Mouse (Mus musculus) CD4-positive, CD25-positive, alpha-beta regulatory T cell, adult 4 months (primary cell): Measurements from ENCODE around the gene Bcl2l1. TPM values are rescaled to one million over a fixed set of nuclear protein-coding genes. Genes with fewer than 3 reads are reported as not detected.

Experiments used
- ATAC-seq: one replicate; pipeline ENCODE4 v1.8.0; 2017
- polyA plus RNA-seq, 2 experiments: library from polyadenylated mRNA; unstranded; fragments of 100-300 nt; shearing (Covaris generic); gene quantifications; one replicate each; pipeline ENCODE4 v1.2.1; 2017

Bcl2l1 gene
- polyA plus RNA-seq, result 10 to 100 TPM; 55.5 to 75.0 TPM

DNA sequence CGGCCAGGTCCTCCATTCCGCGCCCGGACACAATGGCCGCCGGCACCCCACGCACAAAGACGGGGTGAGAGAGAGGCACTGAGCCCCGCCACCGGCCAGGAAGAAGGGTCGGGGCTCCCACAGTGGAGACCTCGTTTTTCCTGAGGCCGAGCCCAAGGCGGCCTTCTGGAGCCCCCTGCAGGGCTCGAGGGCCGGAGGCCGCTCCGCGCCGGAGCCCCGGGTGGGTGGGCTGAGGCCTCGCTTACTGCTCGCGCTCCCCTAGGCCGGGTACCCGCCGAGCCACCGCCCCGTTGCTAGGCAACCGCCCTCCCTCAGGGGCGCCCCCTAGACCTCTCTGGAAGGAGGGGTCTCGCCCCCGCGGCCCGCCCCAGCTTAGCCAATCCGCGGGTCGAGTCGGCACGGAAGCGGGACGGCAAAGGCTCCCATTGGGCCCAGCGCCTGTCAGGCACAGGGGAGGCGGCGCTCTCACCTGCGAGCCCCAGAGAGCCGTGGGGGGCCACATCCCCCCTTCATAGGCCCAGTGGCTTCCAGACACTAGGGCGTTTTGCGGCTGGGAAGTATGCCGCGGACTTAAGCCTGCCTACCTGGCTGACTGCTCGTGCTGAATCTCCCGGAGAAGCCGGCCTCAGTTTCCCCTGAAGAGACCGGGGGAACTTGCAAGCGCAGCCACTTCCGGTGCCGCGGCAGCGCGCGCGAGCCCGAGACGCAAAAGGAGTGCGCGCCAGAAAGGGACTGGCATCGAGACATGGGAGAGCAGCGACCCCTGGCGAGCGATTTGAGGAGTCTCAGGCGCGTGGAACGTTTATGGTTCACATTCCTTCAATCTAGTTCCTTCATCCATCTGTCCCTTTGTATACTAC, at the start of gene Bcl2l1:
TSS of gene Bcl2l1 (minus strand) at position 710 of the 860 bp plus-strand sequence.
- peak; percentile 86 for ATAC-seq

DNA sequence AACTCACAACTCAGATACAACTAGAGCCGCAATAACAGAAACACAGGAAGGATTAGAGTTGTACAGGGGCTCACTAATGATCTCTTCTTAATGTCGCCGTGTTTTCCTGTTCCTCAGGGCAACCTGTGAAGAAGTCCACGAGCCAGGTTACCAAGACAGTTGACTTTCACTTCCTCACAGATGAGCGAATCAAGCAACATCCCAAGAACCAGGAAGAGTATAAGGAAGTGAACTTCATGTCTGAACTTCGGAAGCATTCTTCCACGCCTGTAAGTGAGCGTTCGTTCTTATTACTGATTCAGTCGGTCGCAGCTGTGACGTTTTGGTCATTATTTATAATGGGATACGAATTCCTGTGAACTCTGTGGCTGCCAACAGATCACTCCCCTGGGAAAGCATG, 49.4 kb upstream of the Bcl2l1 start:
- no peak for ATAC-seq

DNA sequence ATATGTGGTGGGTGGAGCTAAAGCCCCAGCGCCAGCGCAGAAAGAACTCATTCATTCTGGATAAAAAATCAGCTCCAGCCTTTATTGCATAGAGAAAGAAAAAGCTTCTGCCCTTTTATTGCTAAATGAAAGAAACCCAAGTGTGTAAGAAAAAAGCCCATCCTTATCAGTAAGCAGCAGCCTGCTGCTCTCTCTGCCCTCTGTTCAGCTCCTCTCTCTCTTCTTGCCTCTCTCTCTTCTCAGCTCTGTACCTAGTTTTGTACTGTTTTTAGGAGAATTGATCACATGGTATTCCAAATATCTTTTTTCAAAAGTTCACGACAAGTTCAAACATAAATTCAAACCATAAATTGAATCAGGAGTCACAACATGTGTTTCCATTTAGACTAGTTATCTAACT, 46.7 kb upstream of the Bcl2l1 start:
- no peak for ATAC-seq

DNA sequence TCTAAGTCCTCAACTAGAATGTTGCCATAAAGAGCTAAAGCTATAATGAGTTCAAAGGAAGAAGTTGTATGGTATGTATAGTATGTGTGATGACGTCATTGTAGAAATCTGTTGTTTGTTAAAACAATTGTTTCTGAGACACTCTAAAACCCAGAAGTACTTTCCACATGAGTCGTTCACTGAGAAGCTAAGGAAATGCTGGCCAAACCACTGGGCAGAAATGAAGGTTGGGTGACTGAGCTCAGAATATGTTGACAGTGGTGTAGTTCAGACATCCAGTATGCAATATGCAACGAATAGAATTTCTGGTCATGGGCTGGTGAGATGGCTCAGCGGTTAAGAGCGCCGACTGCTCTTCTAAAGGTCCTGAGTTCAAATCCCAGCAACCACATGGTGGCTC, 31.8 kb upstream of the Bcl2l1 start:
- ATAC-seq, result no peak

DNA sequence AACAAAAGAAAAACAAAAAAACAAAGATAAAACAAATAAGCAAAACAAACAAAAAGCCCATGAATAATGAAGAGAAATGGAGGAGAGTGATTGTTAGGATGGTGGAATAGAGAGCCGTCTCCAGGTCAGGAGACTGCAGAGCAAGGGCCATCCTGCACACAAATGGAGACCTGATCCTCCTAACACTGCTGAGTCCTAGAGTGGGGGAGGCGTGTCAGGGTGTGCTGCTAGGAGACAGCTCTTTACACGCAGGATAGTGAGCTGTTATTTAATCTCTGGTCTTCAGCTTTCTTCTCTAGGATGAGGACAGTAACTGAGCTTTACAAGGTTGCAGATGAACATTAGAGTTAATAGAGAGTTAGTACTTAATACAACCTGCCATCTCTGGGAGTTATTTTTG, 31.1 kb upstream of the Bcl2l1 start:
- no peak for ATAC-seq

DNA sequence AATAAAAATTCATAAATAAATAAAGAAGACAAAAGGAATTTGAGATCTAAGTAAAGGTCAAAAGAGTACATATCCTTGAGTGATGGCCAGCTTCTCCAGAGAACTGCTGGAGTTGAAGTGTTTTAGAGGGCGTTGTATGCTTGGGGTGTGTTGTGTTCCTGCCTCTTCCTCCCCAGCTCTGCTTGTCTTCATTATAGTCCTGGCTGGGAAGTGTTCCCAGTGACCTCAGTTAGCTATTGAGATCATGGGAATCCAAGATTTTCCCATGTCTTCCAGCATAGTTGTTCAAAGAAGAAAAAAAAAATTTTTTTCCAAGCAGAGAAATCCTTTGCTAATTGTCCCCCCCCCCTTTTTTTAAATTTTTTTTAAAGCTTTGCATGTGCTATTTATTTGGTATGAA, 30.4 kb upstream of the Bcl2l1 start:
- ATAC-seq, result no peak

DNA sequence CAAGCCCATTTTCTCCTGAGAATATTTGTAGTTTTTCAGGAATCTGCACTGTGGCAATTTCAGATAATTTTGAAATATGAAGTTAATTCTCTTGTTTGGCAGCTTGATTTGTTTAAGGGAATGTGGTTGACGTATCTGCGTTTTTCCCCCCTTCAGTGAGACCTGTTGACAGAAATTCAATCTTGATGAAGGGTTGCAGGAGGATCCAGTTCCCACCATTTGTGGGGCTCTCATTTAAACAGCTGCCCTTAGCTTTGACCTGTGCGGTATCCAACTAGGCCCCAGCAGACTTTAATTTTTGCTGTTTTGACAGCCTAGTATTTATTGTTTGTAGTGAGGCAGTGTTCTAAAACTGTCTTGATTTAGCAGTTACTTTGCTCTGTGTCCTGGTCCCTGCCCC, 28.0 kb upstream of the Bcl2l1 start:
- ATAC-seq, result no peak

DNA sequence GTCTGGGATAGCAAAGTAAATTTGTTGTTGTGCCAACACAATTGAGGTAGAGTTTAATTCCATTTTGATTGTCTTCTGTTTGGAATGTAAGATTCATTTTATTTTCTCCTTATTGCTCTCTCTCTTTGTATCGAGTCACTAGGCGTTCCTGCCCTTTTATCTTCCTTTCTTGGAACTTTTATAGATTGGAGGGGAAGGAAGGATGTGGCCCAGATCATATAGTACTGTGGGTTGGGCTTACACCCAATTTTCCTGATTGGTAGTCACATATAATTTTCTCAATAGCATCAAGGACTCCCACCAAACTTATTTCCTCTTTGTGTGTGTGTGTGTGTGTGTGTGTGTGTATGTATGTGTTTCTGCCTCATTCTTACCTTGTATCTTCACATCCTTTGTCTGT, 16.9 kb upstream of the Bcl2l1 start:
- ATAC-seq, result no peak

DNA sequence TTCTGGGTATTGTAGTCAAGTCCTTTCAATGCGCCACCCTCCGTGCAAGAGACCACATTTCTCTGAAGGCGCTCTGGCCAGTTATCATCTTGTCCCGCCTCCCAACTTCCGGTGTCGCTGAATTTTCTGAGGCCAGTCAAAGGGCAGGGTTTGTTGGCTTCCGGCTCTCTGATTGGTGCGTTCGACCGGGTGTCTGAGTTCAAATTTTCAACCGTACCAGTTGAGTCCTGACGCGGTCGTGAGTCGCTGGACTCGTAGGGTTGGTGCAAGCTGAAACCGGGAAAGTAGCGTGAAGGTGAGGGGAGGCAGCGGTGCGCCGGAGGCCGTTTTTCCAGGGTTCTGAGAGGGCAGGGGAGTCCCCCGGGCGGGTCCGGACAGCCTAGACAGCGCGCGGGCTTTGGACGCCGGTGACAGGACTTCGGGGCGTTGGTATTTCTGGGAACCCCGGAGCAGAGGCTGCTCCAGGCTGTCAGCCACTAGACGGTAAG, 16.3 kb upstream of the Bcl2l1 start, which contains the start of gene Tpx2:
TSS of gene Tpx2 (plus strand) at position 150 of the 488 bp plus-strand sequence.
- peak; percentile 100 for ATAC-seq

DNA sequence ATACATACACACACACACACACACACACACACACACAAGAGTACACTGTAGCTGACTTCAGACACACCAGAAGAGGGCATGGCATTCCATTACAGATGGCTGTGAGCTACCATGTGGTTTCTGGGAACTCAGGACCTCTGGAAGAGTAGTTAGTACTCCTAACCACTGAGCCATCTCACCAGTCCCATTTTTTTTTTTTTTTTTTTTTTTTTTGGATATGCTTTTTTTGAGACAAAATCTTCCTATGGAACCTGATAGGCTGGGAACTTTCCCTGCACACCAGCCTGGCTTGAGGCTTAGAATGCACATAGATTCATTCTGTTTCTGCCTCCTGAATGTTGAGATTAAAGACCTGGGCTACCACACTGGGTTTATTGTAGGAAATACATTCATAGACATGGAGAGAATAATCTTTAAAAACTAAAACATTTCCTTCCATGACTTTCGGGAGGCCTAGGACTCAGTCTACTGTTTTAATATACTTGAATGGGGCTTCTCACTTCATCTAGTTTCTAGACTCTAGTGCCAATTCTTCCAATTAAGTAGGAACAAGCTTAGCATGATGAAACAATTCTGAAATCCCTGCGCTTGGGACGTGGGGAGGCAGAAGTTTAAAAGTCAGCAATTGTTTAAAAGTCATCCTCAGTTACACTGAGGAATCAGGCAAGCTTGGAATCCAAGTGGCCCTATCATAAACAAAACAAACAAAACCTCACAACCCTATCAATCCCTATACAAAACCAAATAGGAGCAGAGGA, 15.7 kb upstream of the Bcl2l1 start:
- ATAC-seq, result no peak

DNA sequence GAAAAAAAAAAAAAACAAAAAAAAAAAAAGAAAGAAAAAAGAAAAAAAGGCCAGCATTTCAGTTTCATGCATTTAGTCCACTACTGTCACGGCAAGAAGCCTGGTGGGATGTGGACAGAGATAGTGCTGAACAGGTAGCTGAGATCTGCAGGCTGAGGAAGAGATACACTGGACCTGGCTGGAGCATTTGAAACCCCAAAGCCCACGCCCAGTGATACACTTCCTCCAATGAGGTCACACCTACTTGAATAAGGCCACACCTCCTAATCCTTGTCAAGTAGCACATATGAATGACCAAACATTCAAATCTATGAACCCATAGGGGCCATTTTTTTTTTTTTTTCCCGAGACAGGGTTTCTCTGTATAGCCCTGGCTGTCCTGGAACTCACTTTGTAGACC, 11.2 kb upstream of the Bcl2l1 start:
- no peak for ATAC-seq

DNA sequence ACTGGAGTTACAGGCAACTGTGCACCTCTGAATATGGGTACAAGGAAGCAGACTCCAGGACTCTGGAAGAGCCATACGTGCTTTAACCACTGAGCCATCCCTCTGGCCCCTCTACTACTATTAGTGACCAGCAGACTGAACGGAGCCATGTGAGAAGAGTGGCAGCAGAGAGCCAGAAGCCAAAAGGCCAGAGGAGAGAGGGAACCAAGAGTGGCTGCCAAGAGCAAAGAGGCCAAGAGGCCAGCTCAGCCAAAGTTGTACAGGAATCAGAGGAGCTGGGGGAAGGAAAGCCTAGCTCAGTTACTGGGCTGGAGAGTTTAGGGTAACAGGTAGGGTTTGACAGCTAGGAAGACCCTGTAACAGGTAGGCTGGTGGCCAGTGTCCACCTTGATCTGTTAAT, 7.7 kb upstream of the Bcl2l1 start:
- ATAC-seq, result no peak

DNA sequence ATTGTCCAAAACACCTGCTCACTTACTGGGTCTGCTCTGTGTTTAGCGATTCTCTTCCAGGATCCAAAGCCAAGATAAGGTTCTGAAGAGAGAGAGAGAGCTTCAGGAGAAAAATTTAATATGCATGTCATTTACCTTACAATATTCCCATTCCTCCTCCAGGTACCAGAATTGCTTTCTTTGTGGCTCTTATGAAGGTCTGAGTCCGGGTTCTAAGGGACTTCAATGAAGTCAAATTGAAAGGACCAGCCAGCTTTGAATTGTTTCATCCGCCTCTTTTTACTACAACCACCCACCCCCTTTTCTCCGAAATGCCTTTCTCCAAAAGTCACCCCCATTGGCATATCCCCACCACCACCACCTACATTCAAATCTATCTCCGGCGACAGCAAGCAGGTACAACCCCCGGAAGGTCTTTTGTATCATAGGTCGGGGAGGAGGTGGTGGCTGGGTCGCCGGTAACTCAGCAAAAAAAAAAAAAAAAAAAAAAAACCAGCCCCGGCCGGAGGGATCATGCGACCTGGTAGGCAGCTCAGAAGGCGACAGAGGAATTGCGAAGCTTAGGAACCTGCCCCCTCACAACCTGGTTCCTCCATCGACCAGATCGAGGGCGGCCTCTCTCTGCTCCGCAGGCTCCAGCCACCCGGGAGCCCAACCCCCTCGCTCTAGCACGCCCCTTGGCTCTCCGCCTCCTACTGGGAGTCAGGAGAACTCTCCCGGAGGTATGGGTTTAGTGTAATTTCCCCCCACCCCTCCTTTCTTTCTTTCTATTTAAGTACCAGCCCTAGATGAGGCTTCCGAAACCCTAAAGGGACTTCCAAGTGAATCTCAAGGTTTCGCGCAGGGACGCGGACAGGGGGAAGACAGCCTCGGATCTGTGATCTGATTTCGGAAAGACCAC, 1.3 kb downstream of the Bcl2l1 start:
- peak; percentile 42 for ATAC-seq

DNA sequence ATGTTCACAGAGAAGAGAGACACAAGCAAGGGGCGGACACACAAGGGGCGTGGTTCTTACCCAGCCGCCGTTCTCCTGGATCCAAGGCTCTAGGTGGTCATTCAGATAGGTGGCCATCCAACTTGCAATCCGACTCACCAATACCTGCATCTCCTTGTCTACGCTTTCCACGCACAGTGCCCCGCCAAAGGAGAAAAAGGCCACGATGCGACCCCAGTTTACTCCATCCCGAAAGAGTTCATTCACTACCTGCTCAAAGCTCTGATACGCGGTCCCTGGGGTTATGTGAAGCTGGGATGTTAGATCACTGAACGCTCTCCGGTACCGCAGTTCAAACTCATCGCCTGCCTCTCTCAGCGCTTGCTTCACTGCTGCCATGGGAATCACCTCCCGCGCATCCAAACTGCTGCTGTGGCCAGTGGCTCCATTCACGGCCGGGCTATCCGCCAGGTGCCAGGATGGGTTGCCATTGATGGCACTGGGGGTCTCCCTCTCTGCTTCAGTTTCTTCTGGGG, 2.1 kb downstream of the Bcl2l1 start:
- no peak for ATAC-seq

DNA sequence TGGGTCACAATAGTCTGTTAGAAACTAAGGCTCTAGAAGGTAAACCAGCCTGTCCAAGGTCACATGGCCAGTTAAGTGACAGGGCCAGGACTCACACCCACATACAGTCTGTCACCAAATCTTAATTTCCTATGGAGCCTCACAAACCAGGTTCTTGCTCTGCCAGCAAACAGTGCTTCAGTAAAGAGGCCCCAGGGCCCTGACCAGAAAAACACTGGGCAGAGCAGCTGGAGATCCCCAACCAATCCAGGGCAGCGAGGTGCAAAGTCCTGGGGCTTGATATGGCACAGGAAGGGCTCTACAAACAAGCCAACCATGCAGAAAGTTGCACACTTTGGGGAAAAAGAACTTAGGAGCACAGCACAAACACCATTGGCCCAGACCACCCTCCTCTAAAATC, 3.0 kb downstream of the Bcl2l1 start:
- no peak for ATAC-seq

DNA sequence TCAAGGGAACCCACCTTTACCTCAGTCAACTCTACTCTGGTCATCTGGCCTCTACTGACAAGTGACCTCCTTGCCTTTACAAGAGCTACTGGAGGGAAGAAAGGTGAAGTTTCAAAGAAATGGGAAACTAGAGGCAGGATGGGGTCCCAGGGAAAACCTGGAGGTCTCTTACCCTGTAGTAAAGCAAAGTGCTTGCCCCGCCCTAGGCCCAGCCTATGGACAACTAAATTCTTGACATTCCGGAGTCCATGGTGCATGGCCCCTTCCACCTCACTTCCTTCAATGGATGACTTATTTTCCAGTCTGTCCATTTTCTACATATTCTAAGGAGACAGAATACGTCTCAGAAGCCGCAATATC, 3.5 kb downstream of the Bcl2l1 start:
- no peak for ATAC-seq

DNA sequence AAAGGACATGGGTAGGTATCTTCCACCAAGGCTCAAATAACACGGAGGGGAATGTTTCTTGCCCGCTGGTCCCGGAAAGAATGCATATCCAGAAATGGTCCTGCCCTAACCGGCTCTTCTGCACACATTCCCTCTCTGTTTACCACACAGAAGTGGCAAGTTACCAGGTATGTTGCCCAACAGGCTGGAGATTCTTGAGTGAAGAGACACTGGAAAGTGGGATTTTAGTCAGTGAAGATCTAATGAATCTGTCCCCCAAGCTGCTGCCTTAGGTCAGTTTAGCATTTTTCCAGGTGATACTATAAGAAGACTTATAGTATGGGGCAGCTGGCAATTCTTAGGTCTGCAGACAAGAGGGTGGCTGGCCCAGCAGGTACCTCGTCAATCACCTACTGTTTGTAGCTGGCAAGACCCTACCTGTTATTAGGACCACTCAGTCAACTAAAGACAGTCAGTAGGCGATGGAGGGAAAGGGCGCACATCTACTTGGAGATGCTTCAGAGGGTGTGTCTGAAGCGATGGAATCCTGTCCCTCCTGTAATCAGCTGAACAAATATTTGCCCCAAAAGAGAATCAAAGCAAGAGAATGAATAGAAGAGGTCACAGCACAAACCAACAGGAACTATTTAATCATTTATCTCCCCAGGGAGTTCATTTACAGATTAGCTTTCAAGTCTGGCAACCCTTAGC, 4.1 kb downstream of the Bcl2l1 start:
- no peak for ATAC-seq

DNA sequence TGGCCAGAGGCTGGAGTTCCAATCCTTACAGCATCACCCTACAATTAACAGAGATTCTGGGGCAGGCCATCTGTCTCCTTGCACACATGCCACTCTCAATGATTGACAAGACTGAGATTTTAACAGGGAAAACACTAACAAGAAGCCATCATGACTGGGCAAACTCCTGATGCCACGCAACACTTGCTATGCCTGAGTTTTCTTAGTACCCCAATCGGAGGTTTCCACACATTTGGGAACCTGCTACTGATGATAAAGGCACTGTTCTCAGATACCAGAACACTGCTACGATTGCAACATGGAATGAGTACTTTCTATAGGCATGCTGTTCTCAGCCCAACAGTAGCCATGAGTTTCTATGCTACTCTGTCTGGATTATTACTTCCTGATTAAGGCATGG, 5.0 kb downstream of the Bcl2l1 start:
- ATAC-seq, result no peak

DNA sequence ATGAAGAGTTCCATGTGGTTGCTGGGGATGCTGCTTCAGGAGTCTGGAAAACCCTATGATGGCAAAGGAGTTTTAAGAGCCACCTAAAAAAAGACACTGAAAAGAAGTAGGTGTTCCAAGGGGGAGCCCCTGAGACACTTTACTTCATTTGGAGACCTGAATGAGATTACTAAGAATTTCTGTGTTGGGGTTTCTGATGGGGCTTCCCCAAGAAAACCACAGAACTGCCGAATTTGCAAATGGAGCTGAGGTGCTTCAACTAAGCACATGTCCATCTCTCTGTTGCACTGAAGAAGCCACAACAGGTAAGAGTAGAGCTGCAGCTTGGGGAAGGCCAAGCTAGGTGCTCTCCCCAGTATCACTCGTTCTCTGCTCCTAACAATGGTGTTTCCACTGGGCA, 5.8 kb downstream of the Bcl2l1 start:
- ATAC-seq, result peak; percentile 86

DNA sequence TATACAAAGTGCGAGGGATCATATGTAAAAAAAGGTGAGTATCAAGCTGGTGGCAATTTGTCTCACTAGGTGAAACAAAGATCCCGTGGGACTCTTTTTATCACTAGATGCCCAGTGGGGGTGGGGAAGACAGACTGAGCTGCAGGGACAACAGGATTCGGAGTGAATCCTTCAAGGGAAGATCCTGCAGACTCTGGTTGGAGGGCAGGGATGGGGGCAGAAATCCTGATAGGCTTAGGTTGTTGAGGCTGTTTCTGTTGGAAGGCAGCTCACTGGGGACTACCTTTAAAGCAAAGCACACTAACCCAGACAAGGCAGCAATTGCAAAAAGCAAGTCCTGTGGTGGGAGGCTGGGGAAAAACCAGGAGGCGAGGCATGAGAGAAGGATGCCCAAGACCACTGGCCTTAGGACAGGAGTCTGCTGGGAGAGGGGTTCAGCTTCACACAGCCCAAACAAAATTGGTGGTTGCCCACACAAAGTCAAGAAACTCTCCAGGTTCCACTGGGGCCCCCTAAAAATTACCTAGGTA, 6.3 kb downstream of the Bcl2l1 start:
- no peak for ATAC-seq

DNA sequence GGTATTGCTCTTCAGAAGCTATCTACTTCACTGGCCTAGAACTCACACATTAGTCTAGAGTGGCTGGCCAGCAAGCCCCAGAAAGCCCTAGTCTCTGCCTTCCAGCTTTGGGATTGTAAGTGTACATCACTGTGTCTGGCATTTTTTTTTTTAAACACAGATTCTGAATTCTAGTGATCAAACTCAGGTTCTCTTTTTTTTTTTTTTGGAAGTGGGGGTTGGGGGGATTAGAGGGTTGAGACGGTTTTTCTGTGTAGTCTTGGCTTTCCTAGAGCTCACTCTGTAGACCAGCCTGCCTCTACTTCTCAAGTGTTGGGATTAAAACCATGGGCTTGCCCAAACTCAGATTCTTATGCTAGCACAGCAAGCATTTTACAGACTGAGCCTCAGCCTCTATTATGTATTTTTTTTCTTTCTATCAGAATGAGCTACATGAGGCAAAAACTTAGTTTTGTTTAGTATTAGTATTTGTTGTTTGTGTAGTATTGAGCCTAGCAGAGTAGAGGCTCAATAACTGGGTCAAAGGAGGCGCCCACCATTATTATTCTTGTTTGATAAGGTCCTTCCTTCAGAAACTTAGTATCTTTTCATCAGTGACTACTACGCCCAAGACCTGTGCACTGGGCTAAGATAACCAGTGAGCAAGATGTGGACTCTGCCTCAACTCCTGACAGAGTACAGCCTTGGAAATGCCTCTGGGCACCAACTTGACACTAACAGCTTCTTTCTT, 6.9 kb downstream of the Bcl2l1 start:
- ATAC-seq, result no peak
